Mouse (Mus musculus) liver, embryonic 14.5 days (tissue): ENCODE results near the gene Cdc123. TPM values are rescaled to one million over a fixed set of nuclear protein-coding genes. Genes with fewer than 3 reads are reported as not detected.

ENCODE experiments used
- ATAC-seq: fragments of 200-750 bp; cut with Nextera tagmentation; 2 replicates; pipeline ENCODE4 v1.8.0; 2017; ENCODE audit warnings: moderate number of reproducible peaks, mild to moderate bottlenecking, moderate library complexity; ENCODE audit not compliant: insufficient read depth
- DNase-seq, 3 experiments: peaks; one replicate each; pipeline ENCODE4 v3.0.0-alpha.2; 2012 to 2013; ENCODE audit warnings: low read depth in 3 of 3, low spot score in 3 of 3
- H3K27ac ChIP-seq: fragments of 300-500 bp; sonication (generic); 2 replicates; pipeline ENCODE4 v1.5.1; 2014; ENCODE audit warnings: moderate library complexity, mild to moderate bottlenecking, control low read depth, inconsistent platforms
- H3K27me3 ChIP-seq: fragments of 300-500 bp; sonication (generic); 2 replicates; pipeline ENCODE4 v1.6.1; 2014; ENCODE audit warnings: mild to moderate bottlenecking, low read length, moderate library complexity; ENCODE audit not compliant: control insufficient read depth, insufficient read depth
- H3K36me3 ChIP-seq: fragments of 300-500 bp; sonication (generic); replicated peaks from 2 replicates; pipeline ENCODE4 v1.6.1; 2014; ENCODE audit warnings: low read depth; ENCODE audit not compliant: control insufficient read depth, insufficient read depth
- H3K4me1 ChIP-seq, 2 experiments: fragments of 200-500 bp in 1 of 2; fragments of 300-500 bp in 1 of 2; sonication (generic) in 1 of 2; replicated peaks; 2 replicates each; pipeline ENCODE4 v1.6.1; 2012 to 2014; ENCODE audit warnings: antibody characterized with exemption in 1 of 2, inconsistent platforms in 1 of 2, low read length in 1 of 2; ENCODE audit not compliant: control insufficient read depth in 2 of 2, insufficient read depth in 2 of 2
- H3K4me2 ChIP-seq: fragments of 300-500 bp; sonication (generic); 2 replicates; pipeline ENCODE4 v1.6.1; 2014; ENCODE audit warnings: low read depth, mild to moderate bottlenecking, control low read depth, moderate library complexity
- H3K4me3 ChIP-seq, 2 experiments: fragments of 200-500 bp in 1 of 2; fragments of 300-500 bp in 1 of 2; sonication (generic) in 1 of 2; 2 replicates each; pipeline ENCODE4 v1.5.1; 2012 to 2014; ENCODE audit warnings: low read depth in 2 of 2, low read length in 2 of 2, mild to moderate bottlenecking in 2 of 2, control low read depth in 1 of 2, inconsistent platforms in 1 of 2, moderate library complexity in 1 of 2; ENCODE audit not compliant: insufficient read depth in 1 of 2
- H3K9ac ChIP-seq: fragments of 300-500 bp; sonication (generic); replicated peaks from 2 replicates; pipeline ENCODE4 v1.6.1; 2014; ENCODE audit warnings: mild to moderate bottlenecking, control low read depth, moderate library complexity
- H3K9me3 ChIP-seq: fragments of 300-500 bp; sonication (generic); 2 replicates; pipeline ENCODE4 v1.6.1; 2016; ENCODE audit warnings: low read length, mixed read lengths; ENCODE audit not compliant: control insufficient read depth
- CTCF ChIP-seq: IDR thresholded peaks from 2 replicates; pipeline ENCODE4 v1.5.1; 2016; ENCODE audit warnings: antibody characterized with exemption, low read depth, control low read depth
- EP300 ChIP-seq: IDR thresholded peaks from 2 replicates; pipeline ENCODE4 v1.6.1; 2016; ENCODE audit warnings: antibody characterized with exemption, low read depth
- WGBS: fragments of 180-500 bp; shearing (Covaris S2); extraction: QIAGEN DNeasy Blood & Tissue Kit; methylation state at CpG from one replicate; pipeline ENCODE4 v1.1.7; 2014; ENCODE audit not compliant: insufficient replicate concordance; 5-methylcytosine and 5-hydroxymethylcytosine counted together
- polyA plus RNA-seq, 2 experiments: library from polyadenylated mRNA; depleted of rRNA in 1 of 2; stranded (reverse) in 1 of 2; unstranded in 1 of 2; fragments of >200 nt; fragmentation: Nextera tagmentation in 1 of 2; extraction: Ambion mirVana in 1 of 2; gene quantifications; 2 replicates each; pipeline versions ENCODE4 v1.2.1 to v1.2.3; 2012 to 2014

Cdc123 gene
- polyA plus RNA-seq, 2 experiments = 112 to 135 TPM

- no peak for DNase-seq
- TF ChIP-seq EP300 (no peak), CTCF (no peak)
- H3K9me3 ChIP-seq = no peaks in the 10 kb centered on the region
Observed at GRCm38 (mm10) chr2:5869746-5870145, 24.8 kb upstream of the Cdc123 start.

DNA sequence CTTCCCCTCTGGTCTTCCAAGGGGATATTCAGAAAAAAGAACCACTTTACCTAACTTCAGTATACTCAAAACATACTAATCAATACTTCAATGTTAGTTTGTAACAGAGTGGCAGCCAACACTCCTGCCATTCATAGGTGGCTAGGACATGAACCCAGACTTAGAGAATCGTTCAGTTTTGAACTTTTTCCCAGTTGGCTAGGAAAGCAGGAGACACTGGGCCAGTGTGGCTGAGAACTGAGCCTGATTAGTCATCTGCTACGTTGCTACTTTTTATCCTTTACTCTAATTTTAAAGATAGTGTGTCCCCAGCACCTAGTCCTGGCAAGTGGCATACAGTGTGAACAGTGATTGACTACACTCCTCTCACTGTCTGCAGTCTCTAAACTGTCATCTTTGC, 22.7 kb upstream of the Cdc123 start:
- no peaks in the 10 kb centered on the region for H3K9me3 ChIP-seq
- ATAC-seq (no peak), DNase-seq (no peak)
- H3K27me3 ChIP-seq = no peaks in the 10 kb centered on the region
- H3K4me1 ChIP-seq = no peaks in the 10 kb centered on the region
- H3K4me3 ChIP-seq = no peak overlapping the region
- 74% methylated on average over 2 of the region's 2 CpGs for WGBS
- no peak overlapping the region for H3K9ac ChIP-seq
- H3K4me2 ChIP-seq = no peak overlapping the region
- TF ChIP-seq CTCF (no peak), EP300 (no peak)
- no peak overlapping the region for H3K27ac ChIP-seq
- peaks cover 30% of the 10 kb centered on the region for H3K36me3 ChIP-seq

More at GRCm38 (mm10) chr2:5869746-5870145, 24.8 kb upstream of the Cdc123 start:
- no peaks in the 10 kb centered on the region for H3K27me3 ChIP-seq
- no peaks in the 10 kb centered on the region for H3K4me1 ChIP-seq
- peaks cover 39% of the 10 kb centered on the region for H3K36me3 ChIP-seq
- WGBS = 85% methylated on average over 5 of the region's 5 CpGs
- H3K4me2 ChIP-seq = no peak overlapping the region
- H3K4me3 ChIP-seq = no peak overlapping the region
- no peak overlapping the region for H3K9ac ChIP-seq
- no peak overlapping the region for H3K27ac ChIP-seq
- ATAC-seq = no peak

GRCm38 (mm10) chr2:5862834-5863233, 17.9 kb upstream of the Cdc123 start, which contains the start of gene Gm13199:
Gm13199 (minus strand) TSS chr2:5862934.
- Histone ChIP-seq H3K27me3 (no peaks in the 10 kb centered on the region), H3K36me3 (peaks cover 46% of the 10 kb centered on the region), H3K4me3 (no peak within 1 kb of the TSS), H3K9ac (no peak within 1 kb of the TSS), H3K27ac (no peak within 1 kb of the TSS), H3K9me3 (no peaks in the 10 kb centered on the region), H3K4me1 (no peaks in the 10 kb centered on the region), H3K4me2 (no peak within 1 kb of the TSS)
- DNase-seq (no peak), ATAC-seq (no peak)
- WGBS = 88% methylated on average over 3 of the region's 3 CpGs
- TF ChIP-seq CTCF (no peak), EP300 (no peak)

- peaks cover 8% of the 10 kb centered on the region for H3K36me3 ChIP-seq
- no peak for ATAC-seq
Observed at GRCm38 (mm10) chr2:5851866-5852265, 6.9 kb upstream of the Cdc123 start.

GRCm38 (mm10) chr2:5851116-5851515, 6.2 kb upstream of the Cdc123 start:
- H3K9ac ChIP-seq = no peak overlapping the region
- no peak overlapping the region for H3K4me2 ChIP-seq
- H3K4me1 ChIP-seq = peaks cover 9 to 12% of the 10 kb centered on the region in 2 experiments
- 84% methylated on average over 9 of the region's 9 CpGs for WGBS
- TF ChIP-seq EP300 (no peak), CTCF (no peak)
- no peaks in the 10 kb centered on the region for H3K27me3 ChIP-seq
- no peak for DNase-seq
- H3K27ac ChIP-seq = no peak overlapping the region
- no peaks in the 10 kb centered on the region for H3K9me3 ChIP-seq
- no peak overlapping the region for H3K4me3 ChIP-seq
- peaks cover 7% of the 10 kb centered on the region for H3K36me3 ChIP-seq
- ATAC-seq = no peak

More at GRCm38 (mm10) chr2:5851866-5852265, 6.9 kb upstream of the Cdc123 start:
- Histone ChIP-seq H3K9ac (no peak overlapping the region), H3K27me3 (no peaks in the 10 kb centered on the region), H3K4me1 (peaks cover 2 to 5% of the 10 kb centered on the region in 2 experiments), H3K27ac (no peak overlapping the region), H3K4me3 (no peak overlapping the region), H3K9me3 (no peaks in the 10 kb centered on the region), H3K4me2 (no peak overlapping the region)
- no peak for DNase-seq
- TF ChIP-seq CTCF (no peak), EP300 (no peak)
- 64% methylated on average over 5 of the region's 5 CpGs for WGBS
